Mouse (Mus musculus) liver, embryonic 16.5 days (tissue): ENCODE measurements around the gene Cgref1. TPM values are rescaled to one million over a fixed set of nuclear protein-coding genes. Genes with fewer than 3 reads are reported as not detected.

Experiments
- ATAC-seq: fragments of 200-750 bp; cut with Nextera tagmentation; 2 replicates; pipeline ENCODE4 v1.8.0; 2017; ENCODE audit warnings: low read depth, mild to moderate bottlenecking, moderate number of reproducible peaks, moderate library complexity
- H3K27ac ChIP-seq: fragments of 300-500 bp; sonication (generic); 2 replicates; pipeline ENCODE4 v1.5.1; 2014; ENCODE audit warnings: mild to moderate bottlenecking, low read length
- H3K27me3 ChIP-seq: fragments of 300-500 bp; sonication (generic); 2 replicates; pipeline ENCODE4 v1.6.1; 2014; ENCODE audit warnings: low read depth, low read length, mixed read lengths; ENCODE audit not compliant: control insufficient read depth, insufficient read depth
- H3K36me3 ChIP-seq: fragments of 300-500 bp; sonication (generic); 2 replicates; pipeline ENCODE4 v1.6.1; 2014; ENCODE audit warnings: mild to moderate bottlenecking; ENCODE audit not compliant: control insufficient read depth, insufficient read depth
- H3K4me1 ChIP-seq: fragments of 300-500 bp; sonication (generic); 2 replicates; pipeline ENCODE4 v1.6.1; 2014; ENCODE audit warnings: low read depth, low read length, mixed read lengths; ENCODE audit not compliant: control insufficient read depth
- H3K4me2 ChIP-seq: fragments of 300-500 bp; sonication (generic); 2 replicates; pipeline ENCODE4 v1.6.1; 2014; ENCODE audit warnings: low read depth, low read length, mixed read lengths
- H3K4me3 ChIP-seq: fragments of 300-500 bp; sonication (generic); 2 replicates; pipeline ENCODE4 v1.5.1; 2014; ENCODE audit warnings: low read depth, mild to moderate bottlenecking, low read length
- H3K9ac ChIP-seq: fragments of 300-500 bp; sonication (generic); 2 replicates; pipeline ENCODE4 v1.6.1; 2014; ENCODE audit warnings: low read depth, low read length
- H3K9me3 ChIP-seq: fragments of 300-500 bp; sonication (generic); replicated peaks from 2 replicates; pipeline ENCODE4 v1.6.1; 2016; ENCODE audit warnings: low read length; ENCODE audit not compliant: control insufficient read depth
- WGBS: fragments of 180-500 bp; shearing (Covaris S2); extraction: QIAGEN DNeasy Blood & Tissue Kit; methylation state at CpG from one replicate; pipeline ENCODE4 v1.1.7; 2014; ENCODE audit not compliant: insufficient replicate concordance; 5-methylcytosine and 5-hydroxymethylcytosine counted together
- polyA plus RNA-seq: library from polyadenylated mRNA; unstranded; fragments of >200 nt; fragmentation: Nextera tagmentation; extraction: Ambion mirVana; gene quantifications from 2 replicates; pipeline ENCODE4 v1.2.1, GENCODE M21; 2015

Gene Cgref1
- polyA plus RNA-seq, 1 experiment from 2014 or later = 3.2 TPM

DNA sequence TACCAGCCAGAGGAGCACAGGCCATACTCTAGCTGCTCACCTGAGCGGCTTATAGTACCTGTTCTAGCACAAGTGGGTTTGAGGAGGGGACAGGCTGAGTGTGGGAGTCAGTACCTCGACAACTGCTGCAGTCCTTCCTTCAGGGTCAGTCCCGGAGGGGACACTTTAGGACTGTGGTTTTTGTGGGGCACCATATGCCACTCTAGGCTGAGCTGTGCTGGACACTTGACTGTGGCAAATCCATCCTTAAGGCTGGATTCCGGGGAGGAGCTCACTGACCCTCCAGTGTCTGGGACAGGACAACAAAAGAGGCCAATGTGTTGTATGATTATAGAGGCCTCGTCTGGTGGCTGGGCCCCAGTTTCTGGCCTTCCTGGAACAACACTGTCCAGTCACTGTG is 7.2 kb upstream of the Cgref1 start:
- no peak overlapping the region for H3K4me3 ChIP-seq
- ATAC-seq = no peak
- peaks cover 21% of the 10 kb centered on the region for H3K36me3 ChIP-seq
- no peak overlapping the region for H3K4me2 ChIP-seq
- 62% methylated on average over 5 of the region's 5 CpGs for WGBS
- peaks cover 12% of the 10 kb centered on the region for H3K4me1 ChIP-seq
- H3K9me3 ChIP-seq = no peaks in the 10 kb centered on the region
- no peak overlapping the region for H3K27ac ChIP-seq
- no peak overlapping the region for H3K9ac ChIP-seq
- no peaks in the 10 kb centered on the region for H3K27me3 ChIP-seq

DNA sequence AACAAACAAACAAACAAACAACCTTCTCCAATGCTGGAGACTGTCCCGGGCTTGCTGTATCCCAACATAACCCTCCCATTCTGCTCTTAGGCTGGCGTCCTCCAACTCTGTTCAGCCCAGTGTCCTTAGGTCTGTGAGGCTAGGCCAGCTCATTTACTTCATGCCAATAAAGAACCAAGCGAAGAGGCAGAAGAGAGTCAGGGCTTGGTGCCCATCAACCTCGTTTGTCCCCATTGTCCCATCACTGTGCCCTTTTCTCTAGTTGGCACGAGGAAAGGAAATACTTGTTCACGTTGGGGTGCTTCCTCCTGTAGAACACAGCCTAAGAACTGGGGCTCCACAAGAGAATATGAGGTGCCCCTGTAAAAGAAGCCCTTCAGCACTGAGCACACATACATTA is 6.3 kb upstream of the Cgref1 start:
- H3K36me3 ChIP-seq = peaks cover 20% of the 10 kb centered on the region
- ATAC-seq = no peak
- H3K9ac ChIP-seq = no peak overlapping the region
- H3K9me3 ChIP-seq = no peaks in the 10 kb centered on the region
- H3K27ac ChIP-seq = no peak overlapping the region
- H3K27me3 ChIP-seq = no peaks in the 10 kb centered on the region
- no peak overlapping the region for H3K4me3 ChIP-seq
- H3K4me2 ChIP-seq = no peak overlapping the region
- peaks cover 12% of the 10 kb centered on the region for H3K4me1 ChIP-seq
- 66% methylated on average over 6 of the region's 6 CpGs for WGBS

DNA sequence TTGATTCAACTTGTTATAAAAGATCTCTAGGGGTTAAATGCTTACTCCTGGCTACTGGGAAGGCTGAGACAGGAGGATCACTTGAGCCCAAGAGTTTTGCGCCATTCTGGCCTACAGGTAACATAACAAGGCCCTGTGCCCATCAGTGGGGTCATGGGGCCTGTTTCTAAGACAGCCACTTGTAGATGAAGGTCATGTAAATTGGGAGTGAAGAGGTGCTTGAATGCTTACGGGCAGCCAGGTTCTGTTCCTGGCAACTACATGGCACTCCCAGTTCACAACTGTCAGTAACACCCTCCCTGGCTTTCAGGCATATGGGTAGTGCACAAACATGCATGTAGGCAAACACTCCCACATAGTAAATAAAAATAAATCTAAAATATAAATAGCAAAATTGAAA is 5.5 kb upstream of the Cgref1 start:
- H3K9ac ChIP-seq = no peak overlapping the region
- H3K36me3 ChIP-seq = peaks cover 19% of the 10 kb centered on the region
- H3K4me1 ChIP-seq = peaks cover 12% of the 10 kb centered on the region
- peak overlapping the region; percentile 95 for H3K4me2 ChIP-seq
- H3K27me3 ChIP-seq = peaks cover 1% of the 10 kb centered on the region; the same call in 1 of the 2 replicates
- no peak overlapping the region for H3K27ac ChIP-seq
- peak overlapping the region; percentile 12; the same call in 1 of the 2 replicates for H3K4me3 ChIP-seq
- no peaks in the 10 kb centered on the region for H3K9me3 ChIP-seq
- 93% methylated on average over 2 of the region's 2 CpGs for WGBS
- ATAC-seq = no peak

DNA sequence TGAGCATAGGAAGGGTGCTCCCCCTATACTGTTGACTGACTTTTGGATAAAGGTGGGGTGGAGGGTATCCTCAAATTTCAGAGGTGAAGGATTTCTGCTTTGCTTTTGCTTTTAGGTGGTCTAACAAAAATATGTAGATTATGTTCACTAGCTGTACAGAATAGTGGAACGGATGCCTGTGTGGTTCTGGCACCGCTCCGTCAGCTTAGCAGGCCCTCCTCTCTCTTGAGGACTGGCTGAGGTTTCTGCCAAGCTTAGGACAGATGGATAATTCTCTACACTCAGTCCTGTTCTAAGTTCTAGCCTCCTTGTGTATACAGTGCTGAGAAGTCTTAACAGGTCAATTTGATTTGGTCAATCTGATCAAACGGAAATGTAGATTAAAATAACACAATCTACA is 5.1 kb upstream of the Cgref1 start:
- Histone ChIP-seq H3K27ac (peak overlapping the region; percentile 59), H3K9ac (peak overlapping the region; percentile 82), H3K4me3 (peak overlapping the region; percentile 84), H3K4me2 (peak overlapping the region; percentile 95), H3K27me3 (peaks cover 6% of the 10 kb centered on the region), H3K9me3 (no peaks in the 10 kb centered on the region), H3K36me3 (peaks cover 15% of the 10 kb centered on the region), H3K4me1 (peaks cover 12% of the 10 kb centered on the region)
- 63% methylated on average over 4 of the region's 4 CpGs for WGBS
- ATAC-seq = no peak

DNA sequence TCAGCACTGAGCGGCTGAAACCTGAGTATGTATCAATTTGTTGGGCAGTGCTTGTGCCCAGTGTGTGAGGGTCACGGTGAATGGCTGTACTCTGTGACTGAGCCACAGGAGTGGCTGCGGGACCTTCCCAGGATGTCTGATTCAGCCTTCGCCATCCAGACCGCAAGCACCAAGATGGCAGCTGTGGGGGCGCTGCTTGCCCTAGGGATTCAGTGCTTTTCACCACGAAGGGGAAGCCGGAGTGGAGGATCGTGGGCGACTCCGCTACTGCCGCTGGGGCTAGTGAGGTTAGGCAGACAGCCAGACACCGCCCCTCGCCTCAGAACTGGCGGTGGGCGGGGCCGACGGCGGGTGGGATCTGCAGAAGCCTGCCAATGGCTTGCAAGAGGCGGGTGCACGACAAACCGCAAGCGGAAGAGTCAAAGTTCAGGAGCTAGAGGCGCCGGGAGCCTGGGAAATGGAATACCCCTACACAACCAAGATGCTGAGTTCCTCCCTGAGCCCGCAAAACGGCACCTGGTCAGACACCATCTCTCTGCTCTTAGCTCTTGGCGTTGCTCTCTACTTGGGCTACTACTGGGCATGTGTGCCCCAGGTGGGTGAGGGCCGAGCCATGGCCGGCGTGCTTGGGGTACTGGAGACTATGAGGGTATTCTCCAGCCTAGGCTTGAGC is 4.4 kb upstream of the Cgref1 start:
- Histone ChIP-seq H3K4me2 (peak overlapping the region; percentile 95), H3K4me1 (peaks cover 15% of the 10 kb centered on the region), H3K4me3 (peak overlapping the region; percentile 84), H3K27me3 (peaks cover 12% of the 10 kb centered on the region), H3K36me3 (peaks cover 10% of the 10 kb centered on the region), H3K27ac (peak overlapping the region; percentile 59), H3K9me3 (no peaks in the 10 kb centered on the region), H3K9ac (peak overlapping the region; percentile 82)
- under 1% methylated on average over 31 of the region's 31 CpGs for WGBS
- peak; percentile 89 for ATAC-seq

DNA sequence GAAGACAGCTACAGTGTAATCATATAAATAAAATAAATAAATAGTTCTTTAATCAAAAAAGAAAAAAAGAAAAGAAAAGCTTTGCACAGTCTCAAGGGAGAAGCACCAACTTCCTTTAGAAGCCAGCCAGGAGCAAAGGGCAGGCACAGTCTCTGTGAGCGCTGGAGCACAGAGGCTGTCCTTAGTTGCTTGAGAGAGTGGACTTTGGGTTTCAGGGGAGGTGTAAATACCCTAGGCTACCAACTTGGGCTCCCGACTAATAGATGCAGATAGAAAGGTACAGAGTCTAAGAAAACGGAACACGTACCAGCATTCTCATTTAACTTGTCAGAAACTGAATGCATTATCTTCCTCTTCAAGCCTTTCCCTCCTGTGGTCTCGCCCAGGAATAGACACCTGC is 3.2 kb upstream of the Cgref1 start:
- no peaks in the 10 kb centered on the region; the same call in none of the 2 replicates for H3K36me3 ChIP-seq
- no peaks in the 10 kb centered on the region for H3K9me3 ChIP-seq
- H3K9ac ChIP-seq = no peak overlapping the region
- H3K27me3 ChIP-seq = peaks cover 15% of the 10 kb centered on the region
- no peak overlapping the region for H3K4me2 ChIP-seq
- peaks cover 15% of the 10 kb centered on the region for H3K4me1 ChIP-seq
- no peak overlapping the region for H3K4me3 ChIP-seq
- no peak overlapping the region for H3K27ac ChIP-seq
- ATAC-seq = no peak
- 52% methylated on average over 5 of the region's 5 CpGs for WGBS

DNA sequence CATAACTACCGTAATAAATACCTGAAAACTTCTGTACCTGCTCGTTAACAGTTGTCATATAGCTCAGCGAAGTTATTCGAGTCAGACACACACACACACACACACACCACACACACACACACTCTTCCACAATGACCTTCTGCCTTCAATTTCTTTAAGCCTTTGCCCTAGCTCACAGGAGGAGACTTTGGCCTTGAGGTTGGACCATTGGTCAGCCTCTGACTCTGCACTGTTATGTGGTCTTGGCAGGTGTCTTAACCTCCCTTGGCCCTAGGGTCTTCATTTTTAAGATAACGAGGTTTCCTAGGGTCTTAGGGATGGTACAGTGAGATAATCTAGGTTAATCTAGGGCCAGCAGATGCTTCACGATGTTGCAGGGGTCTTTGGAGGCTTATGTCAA is 1.0 kb downstream of the Cgref1 start:
- H3K27me3 ChIP-seq = peaks cover 15% of the 10 kb centered on the region
- no peak for ATAC-seq
- WGBS = 61% methylated on average over 6 of the region's 6 CpGs
- H3K4me1 ChIP-seq = peaks cover 9% of the 10 kb centered on the region
- no peak overlapping the region for H3K4me2 ChIP-seq
- no peak overlapping the region for H3K4me3 ChIP-seq
- H3K9ac ChIP-seq = no peak overlapping the region
- H3K9me3 ChIP-seq = no peaks in the 10 kb centered on the region
- no peak overlapping the region for H3K27ac ChIP-seq
- no peaks in the 10 kb centered on the region for H3K36me3 ChIP-seq

DNA sequence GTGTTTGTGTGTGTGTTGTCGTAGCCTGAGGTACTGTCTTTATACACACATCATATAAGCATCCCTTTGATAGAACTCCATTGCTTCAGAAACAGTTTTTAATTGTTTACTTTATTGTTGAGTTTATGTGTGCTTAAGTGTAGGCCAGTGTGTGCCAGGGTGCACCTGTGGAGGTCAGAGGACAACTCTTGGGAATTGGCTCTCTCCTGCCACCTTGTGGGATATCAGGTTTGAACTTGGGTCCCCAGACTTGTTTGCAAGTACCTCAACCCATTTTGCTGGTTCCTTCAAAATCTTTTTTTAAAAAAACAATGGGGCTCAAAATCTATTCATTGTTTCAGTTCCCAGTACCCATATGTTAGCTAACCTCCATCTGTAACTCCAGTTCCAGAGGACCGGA is 2.4 kb downstream of the Cgref1 start:
- H3K9me3 ChIP-seq = no peaks in the 10 kb centered on the region
- no peaks in the 10 kb centered on the region for H3K36me3 ChIP-seq

DNA sequence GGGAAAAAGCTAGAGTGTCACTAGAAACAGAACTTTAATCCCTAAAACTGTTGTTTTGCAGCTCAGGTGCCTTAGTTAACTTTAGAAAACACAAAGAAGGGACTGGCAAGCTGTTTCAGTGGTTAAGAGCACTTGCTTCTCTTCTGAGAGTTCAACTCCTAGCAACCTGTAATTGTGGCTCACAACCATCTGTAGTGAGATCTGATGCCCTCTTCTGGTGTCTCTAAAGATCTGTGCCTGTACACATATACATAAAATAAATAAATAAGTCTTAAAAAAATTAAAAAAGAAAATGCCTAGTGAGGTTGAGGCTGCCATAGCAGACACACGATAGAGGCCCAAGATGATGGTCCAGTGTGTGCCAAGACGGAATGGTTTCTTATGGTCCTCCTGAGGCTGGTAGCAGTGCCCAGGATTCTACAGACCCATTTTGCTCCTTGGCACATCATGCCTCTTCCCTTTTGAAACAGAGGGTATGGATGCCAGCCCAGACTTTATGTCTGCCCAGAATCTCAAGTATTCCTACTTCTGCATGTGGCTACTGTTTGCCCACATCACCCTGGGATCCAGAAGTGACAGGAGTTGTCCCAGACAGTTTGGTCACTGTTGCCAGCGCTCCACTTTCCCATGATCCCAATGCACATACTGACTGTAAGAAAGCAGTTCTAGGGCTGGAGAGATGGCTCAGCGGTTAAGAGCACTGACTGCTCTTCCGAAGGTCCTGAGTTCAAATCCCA is 10.5 kb downstream of the Cgref1 start:
- Histone ChIP-seq H3K4me3 (no peak overlapping the region), H3K36me3 (no peaks in the 10 kb centered on the region), H3K4me2 (no peak overlapping the region), H3K4me1 (no peaks in the 10 kb centered on the region), H3K9me3 (no peaks in the 10 kb centered on the region), H3K27me3 (no peaks in the 10 kb centered on the region), H3K9ac (no peak overlapping the region), H3K27ac (no peak overlapping the region)
- ATAC-seq = no peak
- 79% methylated on average over 5 of the region's 5 CpGs for WGBS

More for the DNA sequence above, 2.4 kb downstream of the Cgref1 start:
- WGBS = 81% methylated on average over 2 of the region's 2 CpGs
- no peak overlapping the region for H3K4me3 ChIP-seq
- H3K27me3 ChIP-seq = peaks cover 15% of the 10 kb centered on the region
- no peak for ATAC-seq
- no peak overlapping the region for H3K27ac ChIP-seq
- peaks cover 3% of the 10 kb centered on the region; the same call in 1 of the 2 replicates for H3K4me1 ChIP-seq
- no peak overlapping the region for H3K4me2 ChIP-seq
- no peak overlapping the region for H3K9ac ChIP-seq
